Mouse (Mus musculus) MEL (cell line): ENCODE results near the gene Bag3. TPM values are rescaled to one million over a fixed set of nuclear protein-coding genes. Genes with fewer than 3 reads are reported as not detected.
A peak's percentile ranks its signal among the peaks of the same experiment; 100 is the strongest.

Experiments used
- DNase-seq: peaks from one replicate; pipeline ENCODE4 v3.0.0; 2011; ENCODE audit warnings: low read depth, low spot score
- H3K27ac ChIP-seq: 2 replicates; pipeline ENCODE4 v1.5.1; 2012; ENCODE audit warnings: low read depth, mild to moderate bottlenecking, control low read depth, low read length, moderate library complexity; ENCODE audit not compliant: control insufficient read depth
- H3K27me3 ChIP-seq, 2 experiments: fragments of 150-350 bp in 1 of 2; sonication (generic) in 1 of 2; 2 replicates each; pipeline ENCODE4 v1.6.1; 2012; ENCODE audit warnings: low read length in 2 of 2, mild to moderate bottlenecking in 2 of 2, improper control_type of control experiment in 1 of 2, moderate library complexity in 1 of 2; ENCODE audit not compliant: insufficient read depth in 2 of 2, control insufficient read depth in 1 of 2
- H3K36me3 ChIP-seq, 2 experiments: 2 replicates each; pipeline ENCODE4 v1.6.1; 2012 to 2014; ENCODE audit warnings: low read length in 2 of 2, improper control_type of control experiment in 1 of 2, inconsistent platforms in 1 of 2, mild to moderate bottlenecking in 1 of 2; ENCODE audit not compliant: insufficient read depth in 2 of 2, control insufficient read depth in 1 of 2
- H3K4me1 ChIP-seq, 2 experiments: fragments of 150-350 bp in 1 of 2; sonication (generic) in 1 of 2; 2 replicates each; pipeline ENCODE4 v1.6.1; 2012; ENCODE audit warnings: low read length in 2 of 2, improper control_type of control experiment in 1 of 2, mild to moderate bottlenecking in 1 of 2; ENCODE audit not compliant: insufficient read depth in 2 of 2, control insufficient read depth in 1 of 2
- H3K4me3 ChIP-seq, 2 experiments: fragments of 150-350 bp in 1 of 2; sonication (generic) in 1 of 2; 2 replicates each; pipeline ENCODE4 v1.5.1; 2012; ENCODE audit warnings: low read depth in 2 of 2, low read length in 2 of 2, mild to moderate bottlenecking in 2 of 2, moderate library complexity in 2 of 2, control low read depth in 1 of 2, improper control_type of control experiment in 1 of 2; ENCODE audit not compliant: control insufficient read depth in 1 of 2, insufficient read depth in 1 of 2
- H3K79me2 ChIP-seq: 2 replicates; pipeline ENCODE4 v1.6.1; 2012; ENCODE audit warnings: mild to moderate bottlenecking, low read length, moderate library complexity; ENCODE audit not compliant: control insufficient read depth, poor library complexity, insufficient read depth
- H3K9ac ChIP-seq: 2 replicates; pipeline ENCODE4 v1.6.1; 2012; ENCODE audit warnings: low read depth, mild to moderate bottlenecking, control low read depth, low read length, moderate library complexity; ENCODE audit not compliant: control insufficient read depth, poor library complexity, severe bottlenecking
- H3K9me3 ChIP-seq: fragments of 150-350 bp; sonication (generic); replicated peaks from 2 replicates; pipeline ENCODE4 v1.6.1; 2012; ENCODE audit warnings: mild to moderate bottlenecking, low read length, improper control_type of control experiment, moderate library complexity; ENCODE audit not compliant: insufficient read depth
- CHD1 ChIP-seq: IDR thresholded peaks from 2 replicates; pipeline ENCODE4 v1.6.1; 2012; ENCODE audit warnings: low read depth, mild to moderate bottlenecking, inconsistent platforms, low read length, improper control_type of control experiment
- CHD2 ChIP-seq: IDR thresholded peaks from 2 replicates; pipeline ENCODE4 v1.6.1; 2011; ENCODE audit warnings: low read length, improper control_type of control experiment
- CTCF ChIP-seq, 3 experiments: IDR thresholded peaks in 2 of 3; conservative IDR thresholded peaks in 1 of 3; 2 replicates each; pipeline ENCODE4 v1.5.1; 2011 to 2012; ENCODE audit warnings: low read length in 3 of 3, low read depth in 2 of 3, mild to moderate bottlenecking in 2 of 3, improper control_type of control experiment in 1 of 3, inconsistent platforms in 1 of 3, mixed read lengths in 1 of 3, moderate library complexity in 1 of 3; ENCODE audit not compliant: control insufficient read depth in 1 of 3, insufficient read depth in 1 of 3, poor library complexity in 1 of 3, severe bottlenecking in 1 of 3
- E2F4 ChIP-seq: IDR thresholded peaks from 2 replicates; pipeline ENCODE4 v1.6.1; 2011; ENCODE audit warnings: low read depth, low read length, improper control_type of control experiment, borderline replicate concordance
- ELF1 ChIP-seq: IDR thresholded peaks from 2 replicates; pipeline ENCODE4 v1.6.1; 2014; ENCODE audit warnings: low read depth, mild to moderate bottlenecking, inconsistent platforms, low read length, improper control_type of control experiment, moderate library complexity
- GABPA ChIP-seq: IDR thresholded peaks from 2 replicates; pipeline ENCODE4 v1.6.1; 2012; ENCODE audit warnings: low read depth, mild to moderate bottlenecking, inconsistent platforms, low read length, improper control_type of control experiment, moderate library complexity
- HCFC1 ChIP-seq: IDR thresholded peaks from 2 replicates; pipeline ENCODE4 v1.6.1; 2012; ENCODE audit warnings: low read depth, mild to moderate bottlenecking, inconsistent platforms, low read length, improper control_type of control experiment, moderate library complexity
- MAFK ChIP-seq: IDR thresholded peaks from 2 replicates; pipeline ENCODE4 v1.6.1; 2011; ENCODE audit warnings: low read depth, mild to moderate bottlenecking, low read length, improper control_type of control experiment, borderline replicate concordance
- MAX ChIP-seq: IDR thresholded peaks from 2 replicates; pipeline ENCODE4 v1.6.1; 2011; ENCODE audit warnings: low read length, improper control_type of control experiment
- MAZ ChIP-seq: IDR thresholded peaks from 2 replicates; pipeline ENCODE4 v1.6.1; 2012; ENCODE audit warnings: low read depth, mild to moderate bottlenecking, inconsistent platforms, low read length, improper control_type of control experiment
- MEF2A ChIP-seq: IDR thresholded peaks from 2 replicates; pipeline ENCODE4 v1.6.1; 2014; ENCODE audit warnings: low read depth, mild to moderate bottlenecking, inconsistent platforms, low read length, improper control_type of control experiment; ENCODE audit not compliant: poor library complexity, insufficient replicate concordance, severe bottlenecking; ENCODE audit errors: extremely low read depth
- MXI1 ChIP-seq: IDR thresholded peaks from 2 replicates; pipeline ENCODE4 v1.6.1; 2011; ENCODE audit warnings: mild to moderate bottlenecking, low read depth, low read length, improper control_type of control experiment
- MYB ChIP-seq: IDR thresholded peaks from 2 replicates; pipeline ENCODE4 v1.6.1; 2011; ENCODE audit warnings: mild to moderate bottlenecking, low read depth, low read length, improper control_type of control experiment
- POLR2AphosphoS5 ChIP-seq: IDR thresholded peaks from 2 replicates; pipeline ENCODE4 v1.6.1; 2012; ENCODE audit warnings: low read depth, borderline replicate concordance, mild to moderate bottlenecking, inconsistent platforms, low read length, moderate library complexity, mixed read lengths
- RAD21 ChIP-seq: IDR thresholded peaks from 2 replicates; pipeline ENCODE4 v1.6.1; 2011; ENCODE audit warnings: mild to moderate bottlenecking, low read depth, low read length, improper control_type of control experiment
- RCOR1 ChIP-seq: IDR thresholded peaks from 2 replicates; pipeline ENCODE4 v1.6.1; 2012; ENCODE audit warnings: low read depth, mild to moderate bottlenecking, inconsistent platforms, low read length, improper control_type of control experiment
- SIN3A ChIP-seq: IDR thresholded peaks from 2 replicates; pipeline ENCODE4 v1.6.1; 2012; ENCODE audit warnings: low read length, improper control_type of control experiment, inconsistent platforms
- SMC3 ChIP-seq: IDR thresholded peaks from 2 replicates; pipeline ENCODE4 v1.6.1; 2011; ENCODE audit warnings: low read depth, low read length, improper control_type of control experiment
- TCF12 ChIP-seq: IDR thresholded peaks from 2 replicates; pipeline ENCODE4 v1.6.1; 2014; ENCODE audit warnings: low read depth, mild to moderate bottlenecking, inconsistent platforms, low read length, improper control_type of control experiment, moderate library complexity
- USF1 ChIP-seq: IDR thresholded peaks from 2 replicates; pipeline ENCODE4 v1.6.1; 2014; ENCODE audit warnings: low read depth, mild to moderate bottlenecking, inconsistent platforms, low read length, improper control_type of control experiment, moderate library complexity
- ZC3H11A ChIP-seq: IDR thresholded peaks from 2 replicates; pipeline ENCODE4 v1.6.1; 2012; ENCODE audit warnings: low read depth, mild to moderate bottlenecking, inconsistent platforms, low read length, improper control_type of control experiment
- ZMIZ1 ChIP-seq: IDR thresholded peaks from 2 replicates; pipeline ENCODE4 v1.6.1; 2012; ENCODE audit warnings: low read depth, mild to moderate bottlenecking, inconsistent platforms, low read length, improper control_type of control experiment, moderate library complexity
- ZNF384 ChIP-seq: IDR thresholded peaks from 2 replicates; pipeline ENCODE4 v1.6.1; 2012; ENCODE audit warnings: low read depth, mild to moderate bottlenecking, inconsistent platforms, low read length, improper control_type of control experiment
- polyA plus RNA-seq, 2 experiments: library from polyadenylated mRNA; stranded (reverse) in 1 of 2; unstranded in 1 of 2; fragments of >175 nt in 1 of 2; fragments of >200 nt in 1 of 2; gene quantifications; 2 replicates each; pipeline versions ENCODE4 v1.2.1 to v1.2.4; 2012; ENCODE audit warnings: low replicate concordance in 2 of 2, low read depth in 1 of 2; ENCODE audit not compliant: insufficient read length in 2 of 2, insufficient read depth in 1 of 2, missing spikeins in 1 of 2
- total RNA-seq: library from RNA; depleted of rRNA; stranded (reverse); fragments of 300-350 nt; gene quantifications from 2 replicates; pipeline ENCODE4 v1.2.3, GENCODE M21; 2012

The Bag3 gene
- total and polyA plus RNA-seq, 3 experiments = 5.1 to 13.4 TPM; not detected in 1

GRCm38 (mm10) chr7:128474322-128474721 is 49.1 kb upstream of the Bag3 start:
- H3K9me3 ChIP-seq = no peaks in the 10 kb centered on the region
- no peak overlapping the region for H3K9ac ChIP-seq
- H3K4me1 ChIP-seq = no peaks in the 10 kb centered on the region
- TF ChIP-seq E2F4 = no peak
- peak; percentile 73 for TF ChIP-seq SMC3
- peak; percentile 60 for TF ChIP-seq ZC3H11A
- TF ChIP-seq CTCF (IDR thresholded peaks at IDR 0.05 in 2 of 3, conservative IDR thresholded peaks at IDR 0.05 in 1 of 3; ENCODE audit: control insufficient read depth in 1 of 3, insufficient read depth in 1 of 3, low read depth in 2 of 3, low read length in 3 of 3, poor library complexity in 1 of 3, severe bottlenecking in 1 of 3) = peak; percentile 41 to 69 (median 62)
- peak; percentile 51 for TF ChIP-seq RAD21
- no peaks in the 10 kb centered on the region for H3K36me3 ChIP-seq
- no peak overlapping the region for H3K27ac ChIP-seq
- no peak overlapping the region for H3K4me3 ChIP-seq
- DNase-seq = no peak
- H3K27me3 ChIP-seq = peaks cover 0 to 1% of the 10 kb centered on the region in 2 experiments; a peak in 1 of 4 replicates
- no peaks in the 10 kb centered on the region for H3K79me2 ChIP-seq

GRCm38 (mm10) chr7:128488986-128489385 is 34.4 kb upstream of the Bag3 start:
- TF ChIP-seq CHD1 = no peak
- TF ChIP-seq MAX = no peak
- TF ChIP-seq TCF12 = no peak
- TF ChIP-seq ZC3H11A = no peak
- no peak for TF ChIP-seq MXI1
- no peak for TF ChIP-seq HCFC1
- no peak for TF ChIP-seq ZNF384
- no peak for TF ChIP-seq USF1
- no peak for TF ChIP-seq SMC3
- TF ChIP-seq SIN3A = no peak
- TF ChIP-seq POLR2AphosphoS5 = no peak
- no peak for TF ChIP-seq MEF2A
- TF ChIP-seq GABPA = no peak
- TF ChIP-seq ZMIZ1 = no peak
- TF ChIP-seq CHD2 = no peak
- TF ChIP-seq MAZ = no peak
- no peak for TF ChIP-seq RCOR1
- no peak for TF ChIP-seq MAFK
- no peak for TF ChIP-seq ELF1
- no peak for TF ChIP-seq MYB
- Histone ChIP-seq H3K27me3 (peaks cover 0 to 3% of the 10 kb centered on the region in 2 experiments; a peak in 3 of 4 replicates), H3K4me1 (no peaks in the 10 kb centered on the region), H3K36me3 (no peaks in the 10 kb centered on the region), H3K9ac (no peak overlapping the region), H3K79me2 (no peaks in the 10 kb centered on the region), H3K9me3 (no peaks in the 10 kb centered on the region), H3K27ac (no peak overlapping the region), H3K4me3 (no peak overlapping the region)
- no peak for DNase-seq
